Mouse (Mus musculus) C2C12 (cell line): Measurements from ENCODE around the gene Pbld1.

ENCODE experiments used
- CEBPB ChIP-seq: IDR thresholded peaks from one replicate; pipeline ENCODE4 v1.6.1; 2011; ENCODE audit warnings: low read depth, mild to moderate bottlenecking, control low read depth, moderate library complexity
- CTCF ChIP-seq: IDR thresholded peaks from one replicate; pipeline ENCODE4 v1.5.1; 2011; ENCODE audit not compliant: control insufficient read depth, insufficient read depth, insufficient read length
- MAX ChIP-seq: IDR thresholded peaks from one replicate; pipeline ENCODE4 v1.6.1; 2011; ENCODE audit warnings: mild to moderate bottlenecking, control low read depth
- MYOD1 ChIP-seq: IDR thresholded peaks from one replicate; pipeline ENCODE4 v1.6.1; 2011; ENCODE audit warnings: low read depth; ENCODE audit not compliant: control insufficient read depth, insufficient read length
- MYOG ChIP-seq: IDR thresholded peaks from one replicate; pipeline ENCODE4 v1.6.1; 2011; ENCODE audit not compliant: control insufficient read depth, insufficient read length; ENCODE audit errors: extremely low read depth
- USF1 ChIP-seq: IDR thresholded peaks from one replicate; pipeline ENCODE4 v1.6.1; 2011; ENCODE audit warnings: low read depth, mild to moderate bottlenecking, control low read depth, moderate library complexity

DNA sequence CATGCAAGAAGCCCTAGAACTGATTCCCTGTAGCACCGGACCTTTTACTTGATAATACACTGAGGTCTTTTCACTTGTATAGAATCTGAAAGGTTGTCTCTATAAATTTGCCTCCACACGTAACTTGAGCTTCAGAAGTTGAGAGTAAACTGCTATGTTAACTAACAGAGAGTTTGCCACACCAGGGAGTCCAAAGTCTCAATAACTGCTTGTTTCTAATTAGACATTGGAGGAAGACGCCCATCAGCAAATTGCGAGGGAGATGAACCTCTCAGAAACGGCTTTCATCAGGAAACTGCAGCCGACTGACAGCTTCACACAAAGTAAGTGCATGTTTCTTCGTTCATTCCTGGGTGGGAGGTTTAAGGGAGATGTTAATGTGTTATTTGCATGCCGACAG, 5.6 kb downstream of the Pbld1 start:
- TF ChIP-seq CTCF (no peak), MYOD1 (no peak), USF1 (no peak), MAX (no peak), CEBPB (no peak), MYOG (no peak)
